Comparison of ENCODE assay signal across 27 mouse cellular contexts in the genomic region with DNA sequence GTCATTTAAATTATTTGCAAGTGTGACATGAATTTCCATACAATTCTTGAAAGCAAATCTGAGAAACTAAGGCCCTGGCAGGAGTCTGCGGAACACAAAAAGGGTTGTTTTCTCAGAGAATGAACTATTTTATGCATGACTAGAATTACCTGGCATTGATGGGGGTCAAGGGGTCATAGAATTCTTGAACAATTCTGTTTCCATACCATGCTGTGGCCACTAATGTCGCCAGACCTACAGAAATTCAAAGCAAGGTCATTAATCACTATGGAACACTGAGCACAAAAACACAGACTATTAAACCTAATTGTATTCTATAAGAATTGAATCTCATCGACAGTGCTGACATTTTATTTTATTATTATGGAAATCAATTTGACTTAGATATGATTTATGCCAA. TPM values are rescaled to one million over a fixed set of nuclear protein-coding genes. Genes with fewer than 3 reads are reported as not detected.
DNase-seq lines count a peak whose midpoint lies in the region; ATAC-seq lines count a peak whose summit lies in the region.
"Had no signal": no experiment of that assay in that cellular context is flagged by ENCODE, and none has a peak within 500 bp of the region (broad histone marks: within the 10 kb centered on the region; RNA-seq: fewer than 3 reads in every experiment).

No protein-coding gene starts in this region.

- 16% methylated on average over 3 of the region's 3 CpGs for WGBS in forebrain, embryonic 14.5 days
- 26% methylated on average over 3 of the region's 3 CpGs for WGBS in forebrain, embryonic 10.5 days
- 14% methylated on average over 3 of the region's 3 CpGs for WGBS in neural tube, embryonic 11.5 days
- WGBS in neural tube, embryonic 15.5 days: 23% methylated on average over 3 of the region's 3 CpGs
- 63% methylated on average over 3 of the region's 3 CpGs for WGBS in embryonic facial prominence, embryonic 10.5 days

- no peaks in the 10 kb centered on the region for H3K36me3 ChIP-seq in forebrain, embryonic 14.5 days (ENCODE audit: control insufficient read depth, insufficient read depth, low read length)
- no peaks in the 10 kb centered on the region for H3K36me3 ChIP-seq in forebrain, embryonic 10.5 days (replicated peaks)
- H3K36me3 ChIP-seq in neural tube, embryonic 11.5 days (ENCODE audit: control insufficient read depth, insufficient read depth, low read length): no peaks in the 10 kb centered on the region
- no peaks in the 10 kb centered on the region for H3K36me3 ChIP-seq in neural tube, embryonic 15.5 days
- H3K36me3 ChIP-seq in embryonic facial prominence, embryonic 10.5 days (replicated peaks): no peaks in the 10 kb centered on the region
- H3K36me3 ChIP-seq: embryonic facial prominence, embryonic 13.5 days; forebrain, embryonic 12.5 days; G1E; limb, embryonic 13.5 days; lung, embryonic 15.5 days; neural tube, embryonic 13.5 days had no signal

- H3K27me3 ChIP-seq in forebrain, embryonic 14.5 days (replicated peaks; ENCODE audit: control insufficient read depth, insufficient read depth, low read length): no peaks in the 10 kb centered on the region
- H3K27me3 ChIP-seq in forebrain, embryonic 10.5 days (ENCODE audit: poor library complexity, severe bottlenecking): no peaks in the 10 kb centered on the region
- H3K27me3 ChIP-seq in neural tube, embryonic 11.5 days (ENCODE audit: control insufficient read depth, insufficient read depth, low read length): no peaks in the 10 kb centered on the region
- H3K27me3 ChIP-seq in neural tube, embryonic 15.5 days (replicated peaks): no peaks in the 10 kb centered on the region
- H3K27me3 ChIP-seq in embryonic facial prominence, embryonic 10.5 days (replicated peaks; ENCODE audit: low read depth, poor library complexity, severe bottlenecking): no peaks in the 10 kb centered on the region
- H3K27me3 ChIP-seq: embryonic facial prominence, embryonic 13.5 days; forebrain, embryonic 12.5 days; limb, embryonic 13.5 days; lung, embryonic 15.5 days; neural tube, embryonic 13.5 days had no signal

- no peak overlapping the region for H3K9ac ChIP-seq in forebrain, embryonic 14.5 days (ENCODE audit: low read length)
- H3K9ac ChIP-seq in neural tube, embryonic 11.5 days (ENCODE audit: low read length): no peak overlapping the region
- H3K9ac ChIP-seq in neural tube, embryonic 15.5 days (replicated peaks): no peak overlapping the region
- H3K9ac ChIP-seq: embryonic facial prominence, embryonic 13.5 days; forebrain, embryonic 12.5 days; limb, embryonic 13.5 days; lung, embryonic 15.5 days; neural tube, embryonic 13.5 days had no signal

- H3K27ac ChIP-seq in forebrain, embryonic 14.5 days (ENCODE audit: low read depth, low read length): no peak overlapping the region
- no peak overlapping the region for H3K27ac ChIP-seq in forebrain, embryonic 10.5 days
- H3K27ac ChIP-seq in neural tube, embryonic 11.5 days (ENCODE audit: low read depth, low read length): no peak overlapping the region
- no peak overlapping the region for H3K27ac ChIP-seq in neural tube, embryonic 15.5 days (replicated peaks)
- H3K27ac ChIP-seq in embryonic facial prominence, embryonic 10.5 days (replicated peaks): no peak overlapping the region
- H3K27ac ChIP-seq: embryonic facial prominence, embryonic 13.5 days; forebrain, embryonic 12.5 days; limb, embryonic 13.5 days; lung, embryonic 15.5 days; neural tube, embryonic 13.5 days had no signal

- no peaks in the 10 kb centered on the region for H3K4me1 ChIP-seq in forebrain, embryonic 14.5 days (ENCODE audit: control insufficient read depth, insufficient read depth, low read length)
- H3K4me1 ChIP-seq in forebrain, embryonic 10.5 days: peaks cover 16% of the 10 kb centered on the region
- H3K4me1 ChIP-seq in neural tube, embryonic 11.5 days (ENCODE audit: control insufficient read depth, insufficient read depth, low read length): peaks cover 2% of the 10 kb centered on the region; the same call in 1 of the 2 replicates
- peaks cover 7% of the 10 kb centered on the region; the same call in 1 of the 2 replicates for H3K4me1 ChIP-seq in neural tube, embryonic 15.5 days
- H3K4me1 ChIP-seq in embryonic facial prominence, embryonic 10.5 days: peaks cover 4% of the 10 kb centered on the region; the same call in 1 of the 2 replicates
- H3K4me1 ChIP-seq: embryonic facial prominence, embryonic 13.5 days; forebrain, embryonic 12.5 days; limb, embryonic 13.5 days had no signal

- DNase-seq in forebrain, embryonic 14.5 days (ENCODE audit: low spot score): peak; percentile 31
- no peak for DNase-seq in forebrain, embryonic 10.5 days (ENCODE audit: extremely low spot score, low spot score)
- peak; percentile 30 for DNase-seq in neural tube, embryonic 11.5 days (ENCODE audit: low spot score)
- DNase-seq in hindlimb bud, embryonic 11.5 days (ENCODE audit: extremely low spot score, low read depth, low spot score): peak; percentile 68
- no peak for DNase-seq in embryonic facial prominence, embryonic 10.5 days (ENCODE audit: low spot score)
- DNase-seq in ovary, adult 18-20 months (ENCODE audit: low spot score): no peak
- DNase-seq: adrenal gland, postnatal 14 days; cerebellum, adult 11-12 months; cerebellum, adult 9-11 months; gastrocnemius, postnatal 25 days; heart, adult 11 months; heart, postnatal 36 days; kidney, postnatal 25 days; thymus, adult 2 months; thymus, postnatal 36 days had no signal

- no peak for ATAC-seq in forebrain, embryonic 14.5 days
- ATAC-seq in neural tube, embryonic 11.5 days (ENCODE audit: insufficient read depth, low FRiP score, low TSS enrichment): peak; percentile 59; the same call in 1 of the 2 replicates
- ATAC-seq in neural tube, embryonic 15.5 days (ENCODE audit: low FRiP score): no peak
- ATAC-seq: intestine, postnatal 0 days had no signal

- no peaks in the 10 kb centered on the region for H3K9me3 ChIP-seq in forebrain, embryonic 14.5 days (replicated peaks; ENCODE audit: control insufficient read depth, low read length)
- H3K9me3 ChIP-seq in forebrain, embryonic 10.5 days: no peaks in the 10 kb centered on the region
- no peaks in the 10 kb centered on the region for H3K9me3 ChIP-seq in neural tube, embryonic 11.5 days (ENCODE audit: control insufficient read depth, low read length)
- H3K9me3 ChIP-seq in neural tube, embryonic 15.5 days (replicated peaks): no peaks in the 10 kb centered on the region
- no peaks in the 10 kb centered on the region for H3K9me3 ChIP-seq in embryonic facial prominence, embryonic 10.5 days
- H3K9me3 ChIP-seq: embryonic facial prominence, embryonic 13.5 days; forebrain, embryonic 12.5 days; lung, embryonic 15.5 days; neural tube, embryonic 13.5 days had no signal

- no peak overlapping the region for H3K4me3 ChIP-seq in forebrain, embryonic 14.5 days (ENCODE audit: low read depth, low read length)
- no peak overlapping the region for H3K4me3 ChIP-seq in forebrain, embryonic 10.5 days
- H3K4me3 ChIP-seq in neural tube, embryonic 11.5 days (ENCODE audit: low read depth, low read length): no peak overlapping the region
- H3K4me3 ChIP-seq in neural tube, embryonic 15.5 days (replicated peaks): no peak overlapping the region
- no peak overlapping the region for H3K4me3 ChIP-seq in embryonic facial prominence, embryonic 10.5 days
- H3K4me3 ChIP-seq: embryonic facial prominence, embryonic 13.5 days; forebrain, embryonic 12.5 days; limb, embryonic 13.5 days; lung, embryonic 15.5 days; myocyte; neural tube, embryonic 13.5 days had no signal

- H3K4me2 ChIP-seq in forebrain, embryonic 14.5 days (ENCODE audit: low read length): no peak overlapping the region
- no peak overlapping the region for H3K4me2 ChIP-seq in neural tube, embryonic 11.5 days (ENCODE audit: low read depth)
- H3K4me2 ChIP-seq in neural tube, embryonic 15.5 days: no peak overlapping the region
- H3K4me2 ChIP-seq: embryonic facial prominence, embryonic 13.5 days; forebrain, embryonic 12.5 days; heart, embryonic 11.5 days; limb, embryonic 13.5 days; liver, embryonic 11.5 days; lung, embryonic 15.5 days; midbrain, embryonic 11.5 days; neural tube, embryonic 13.5 days had no signal

RNA-seq across cellular contexts. Expression of gene Cldn1, which starts 10.9 kb away (rescaled TPM):
- 4.1 and 5.3 TPM in 2 replicates for polyA plus RNA-seq in forebrain, embryonic 14.5 days (2014; fragmentation: Nextera tagmentation; extraction: Ambion mirVana)
- 1.7 and 2.0 TPM in 2 replicates for polyA plus RNA-seq in forebrain, embryonic 10.5 days (2016; fragmentation: Nextera tagmentation; extraction: Ambion mirVana)
- polyA plus RNA-seq in neural tube, embryonic 11.5 days (2014; fragmentation: Nextera tagmentation; extraction: Ambion mirVana): 2.7 and 4.8 TPM in 2 replicates
- 4.4 and 5.8 TPM in 2 replicates for polyA plus RNA-seq in neural tube, embryonic 15.5 days (2015; fragmentation: Nextera tagmentation; extraction: Ambion mirVana)
- polyA plus RNA-seq in embryonic facial prominence, embryonic 10.5 days (2016; fragmentation: Nextera tagmentation; extraction: Ambion mirVana): 2.5 and 4.0 TPM in 2 replicates
- polyA plus RNA-seq: G1E had no signal

Comparison
In these comparisons a context has a peak if more than half of its experiments do, and no peak if none do; other contexts are left out.
1. DNase-seq: peak in forebrain, embryonic 14.5 days (single experiment), neural tube, embryonic 11.5 days (single experiment) and hindlimb bud, embryonic 11.5 days (single experiment); none in forebrain, embryonic 10.5 days (single experiment), embryonic facial prominence, embryonic 10.5 days (single experiment) and ovary, adult 18-20 months (single experiment).